Mouse (Mus musculus) liver, postnatal 0 days (tissue): ENCODE measurements around the gene Trim46.

ENCODE experiments used
- CTCF ChIP-seq: sonication (generic); IDR thresholded peaks from 2 replicates; pipeline ENCODE4 v1.5.1; 2016; ENCODE audit warnings: antibody characterized with exemption, low read depth
- EP300 ChIP-seq: IDR thresholded peaks from 2 replicates; pipeline ENCODE4 v1.6.1; 2016; ENCODE audit warnings: antibody characterized with exemption, low read depth, mild to moderate bottlenecking

GRCm38 (mm10) chr3:89259076-89259475 is 13.0 kb upstream of the Trim46 start, which contains the start of gene Dpm3:
- TF ChIP-seq CTCF (no peak), EP300 (no peak)
